Mouse (Mus musculus): ENCODE results near the gene Olfr223.

GRCm38 (mm10) chr11:59589496-59589895 lies 3.6 kb downstream of the Olfr223 start:
- TF ChIP-seq CTCF (IDR thresholded peaks at IDR 0.05; ENCODE audit: low read depth) (no peak), EP300 (optimal IDR thresholded peaks at IDR 0.05) (no peak)

All from stomach, postnatal 0 days (tissue).